Mouse (Mus musculus): ENCODE measurements around the gene Cpm. TPM values are rescaled to one million over a fixed set of nuclear protein-coding genes. Genes with fewer than 3 reads are reported as not detected.

Cpm gene
- polyA plus RNA-seq, 1 experiment from 2014 or later, result 32.8 TPM

GRCm38 (mm10) chr10:117695605-117696004 lies 66.3 kb downstream of the Cpm start:
- no peak for TF ChIP-seq CTCF (IDR thresholded peaks at IDR 0.05; ENCODE audit: low read depth)
- ATAC-seq, result no peak
- Histone ChIP-seq H3K36me3 (ENCODE audit: control insufficient read depth, insufficient read depth) (peaks cover 89% of the 10 kb centered on the region), H3K9ac (ENCODE audit: low read depth, low read length) (no peak overlapping the region), H3K4me1 (replicated peaks; ENCODE audit: control insufficient read depth, insufficient read depth, low read length) (no peaks in the 10 kb centered on the region), H3K4me3 (ENCODE audit: low read depth, low read length) (no peak overlapping the region), H3K9me3 (ENCODE audit: control insufficient read depth) (no peaks in the 10 kb centered on the region), H3K27ac (ENCODE audit: low read depth, low read length) (no peak overlapping the region), H3K4me2 (replicated peaks; ENCODE audit: low read depth) (no peak overlapping the region), H3K27me3 (replicated peaks; ENCODE audit: control insufficient read depth, insufficient read depth, low read length) (no peaks in the 10 kb centered on the region)
- WGBS, result 97% methylated on average over 4 of the region's 4 CpGs

- TF ChIP-seq CTCF (IDR thresholded peaks at IDR 0.05; ENCODE audit: low read depth), result no peak
- Histone ChIP-seq H3K9ac (ENCODE audit: low read depth, low read length) (no peak overlapping the region), H3K4me3 (ENCODE audit: low read depth, low read length) (no peak overlapping the region), H3K36me3 (ENCODE audit: control insufficient read depth, insufficient read depth) (peaks cover 83% of the 10 kb centered on the region), H3K27me3 (replicated peaks; ENCODE audit: control insufficient read depth, insufficient read depth, low read length) (no peaks in the 10 kb centered on the region), H3K9me3 (ENCODE audit: control insufficient read depth) (no peaks in the 10 kb centered on the region), H3K4me2 (replicated peaks; ENCODE audit: low read depth) (no peak overlapping the region), H3K4me1 (replicated peaks; ENCODE audit: control insufficient read depth, insufficient read depth, low read length) (no peaks in the 10 kb centered on the region), H3K27ac (ENCODE audit: low read depth, low read length) (no peak overlapping the region)
- ATAC-seq, result no peak
- 90% methylated on average over 8 of the region's 8 CpGs for WGBS
These were observed 66.9 kb downstream of the Cpm start for GRCm38 (mm10) chr10:117696021-117696826.

GRCm38 (mm10) chr10:117696827-117697560 lies 67.7 kb downstream of the Cpm start:
- no peak for ATAC-seq
- Histone ChIP-seq H3K36me3 (ENCODE audit: control insufficient read depth, insufficient read depth) (peaks cover 82% of the 10 kb centered on the region), H3K9ac (ENCODE audit: low read depth, low read length) (no peak overlapping the region), H3K27me3 (replicated peaks; ENCODE audit: control insufficient read depth, insufficient read depth, low read length) (no peaks in the 10 kb centered on the region), H3K4me1 (replicated peaks; ENCODE audit: control insufficient read depth, insufficient read depth, low read length) (no peaks in the 10 kb centered on the region), H3K4me3 (ENCODE audit: low read depth, low read length) (no peak overlapping the region), H3K4me2 (replicated peaks; ENCODE audit: low read depth) (no peak overlapping the region), H3K9me3 (ENCODE audit: control insufficient read depth) (no peaks in the 10 kb centered on the region), H3K27ac (ENCODE audit: low read depth, low read length) (no peak overlapping the region)
- 89% methylated on average over 6 of the region's 6 CpGs for WGBS
- TF ChIP-seq CTCF (IDR thresholded peaks at IDR 0.05; ENCODE audit: low read depth), result no peak

- H3K9me3 ChIP-seq (ENCODE audit: control insufficient read depth), result no peaks in the 10 kb centered on the region
- WGBS, result 96% methylated on average over 3 of the region's 3 CpGs
- no peak for TF ChIP-seq CTCF (IDR thresholded peaks at IDR 0.05; ENCODE audit: low read depth)
- H3K36me3 ChIP-seq (ENCODE audit: control insufficient read depth, insufficient read depth), result peaks cover 82% of the 10 kb centered on the region
- no peak overlapping the region for H3K4me3 ChIP-seq (ENCODE audit: low read depth, low read length)
- ATAC-seq, result no peak
- no peaks in the 10 kb centered on the region for H3K4me1 ChIP-seq (replicated peaks; ENCODE audit: control insufficient read depth, insufficient read depth, low read length)
- no peak overlapping the region for H3K9ac ChIP-seq (ENCODE audit: low read depth, low read length)
- no peak overlapping the region for H3K27ac ChIP-seq (ENCODE audit: low read depth, low read length)
- H3K4me2 ChIP-seq (replicated peaks; ENCODE audit: low read depth), result no peak overlapping the region
- H3K27me3 ChIP-seq (replicated peaks; ENCODE audit: control insufficient read depth, insufficient read depth, low read length), result no peaks in the 10 kb centered on the region
These were observed 68.3 kb downstream of the Cpm start for GRCm38 (mm10) chr10:117697561-117698115.

GRCm38 (mm10) chr10:117698313-117699138 lies 69.2 kb downstream of the Cpm start:
- H3K27ac ChIP-seq (ENCODE audit: low read depth, low read length), result no peak overlapping the region
- H3K4me2 ChIP-seq (replicated peaks; ENCODE audit: low read depth), result no peak overlapping the region
- H3K9me3 ChIP-seq (ENCODE audit: control insufficient read depth), result no peaks in the 10 kb centered on the region
- ATAC-seq, result no peak
- peaks cover 84% of the 10 kb centered on the region for H3K36me3 ChIP-seq (ENCODE audit: control insufficient read depth, insufficient read depth)
- H3K9ac ChIP-seq (ENCODE audit: low read depth, low read length), result no peak overlapping the region
- H3K27me3 ChIP-seq (replicated peaks; ENCODE audit: control insufficient read depth, insufficient read depth, low read length), result no peaks in the 10 kb centered on the region
- H3K4me1 ChIP-seq (replicated peaks; ENCODE audit: control insufficient read depth, insufficient read depth, low read length), result no peaks in the 10 kb centered on the region
- no peak overlapping the region for H3K4me3 ChIP-seq (ENCODE audit: low read depth, low read length)
- TF ChIP-seq CTCF (IDR thresholded peaks at IDR 0.05; ENCODE audit: low read depth), result no peak
- WGBS, result 97% methylated on average over 10 of the region's 10 CpGs

Data from intestine, postnatal 0 days (tissue).